Mouse (Mus musculus) E14TG2a.4 (cell line): ENCODE measurements around the gene Btg4.

Experiments
- CTCF ChIP-seq: conservative IDR thresholded peaks from 2 replicates; pipeline ENCODE4 v1.5.1; 2014; ENCODE audit warnings: low read length
- NANOG ChIP-seq: IDR thresholded peaks from 2 replicates; pipeline ENCODE4 v1.6.1; 2014; ENCODE audit warnings: borderline replicate concordance, low read length, mixed read lengths

GRCm38 (mm10) chr9:51114767-51115166 lies 54.1 kb downstream of the Btg4 start:
- TF ChIP-seq CTCF (no peak), NANOG (no peak)
